ENCODE assay signal across 8 mouse cellular contexts in the genomic region with DNA sequence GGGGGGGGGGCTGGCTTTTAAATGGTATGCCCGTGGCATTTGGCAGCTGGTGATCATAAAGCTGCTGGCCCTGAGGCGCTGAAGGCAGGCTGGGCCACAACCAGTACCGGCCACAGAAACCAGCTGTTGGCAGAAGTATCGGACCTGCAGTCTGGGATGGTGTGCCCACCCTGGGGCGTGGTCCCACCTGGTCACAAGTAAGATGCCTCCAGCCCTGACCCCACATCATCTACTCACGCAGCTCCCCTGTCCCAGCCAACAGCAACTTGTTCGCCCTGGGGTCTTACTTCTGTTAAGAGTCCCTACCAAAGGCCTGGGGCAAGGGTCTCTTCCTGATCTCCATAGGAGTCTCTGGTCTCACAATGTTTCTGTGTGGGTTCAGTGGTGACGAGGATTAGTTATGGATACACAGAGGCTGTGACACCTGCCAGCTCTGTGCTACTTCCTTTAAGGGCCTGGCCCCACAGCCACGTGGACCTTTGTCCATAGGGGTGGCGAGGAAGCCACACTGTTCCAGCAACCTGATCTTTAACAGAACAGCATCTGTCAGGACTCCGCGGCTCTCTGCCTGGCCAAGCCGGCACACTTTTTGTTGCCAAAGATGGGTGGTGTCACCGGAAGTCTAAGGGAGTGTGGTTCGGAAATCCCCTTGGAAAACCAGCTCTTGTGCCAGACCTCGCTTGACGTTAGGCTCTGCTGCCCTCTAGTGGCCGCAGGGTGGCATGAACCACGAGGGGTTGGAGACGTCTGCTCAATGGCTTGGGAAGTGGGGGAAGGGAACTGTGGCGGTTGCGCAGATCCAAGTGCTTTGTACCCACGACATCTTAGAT.
DNase-seq lines count a peak whose midpoint lies in the region; ATAC-seq and TF ChIP-seq lines count a peak whose summit lies in the region.

No protein-coding gene starts in this region.

- H3K4me3 ChIP-seq in C2C12 (ENCODE audit: insufficient read depth, poor library complexity, severe bottlenecking) = no peak overlapping the region
- H3K4me3 ChIP-seq in embryonic fibroblast, embryonic 13.5 days (ENCODE audit: insufficient read depth, low read length) = peak overlapping the region; percentile 29; the same call in 1 of the 2 replicates
- peak overlapping the region; percentile 45 for H3K4me3 ChIP-seq in heart, embryonic 10.5 days
- H3K4me3 ChIP-seq in kidney, embryonic 15.5 days (replicated peaks) = peak overlapping the region; percentile 36
- peak overlapping the region; percentile 34 for H3K4me3 ChIP-seq in limb, embryonic 15.5 days
- H3K4me3 ChIP-seq in midbrain, postnatal 0 days (ENCODE audit: low read depth, low read length) = peak overlapping the region; percentile 20; the same call in 1 of the 2 replicates

- peak; percentile 93 for ATAC-seq in kidney, embryonic 15.5 days (replicated peaks; ENCODE audit: low FRiP score)
- ATAC-seq in limb, embryonic 15.5 days (ENCODE audit: insufficient number of reproducible peaks, low FRiP score, low TSS enrichment, low read depth) = peak; percentile 86
- ATAC-seq in midbrain, postnatal 0 days (ENCODE audit: low FRiP score) = peak; percentile 93

- WGBS in heart, embryonic 10.5 days = 24% methylated on average over 23 of the region's 23 CpGs
- 30% methylated on average over 23 of the region's 23 CpGs for WGBS in kidney, embryonic 15.5 days
- 22% methylated on average over 23 of the region's 23 CpGs for WGBS in limb, embryonic 15.5 days
- WGBS in midbrain, postnatal 0 days = 22% methylated on average over 22 of the region's 23 CpGs

- TF ChIP-seq CTCF in C2C12 (IDR thresholded peaks at IDR 0.05; ENCODE audit: control insufficient read depth, insufficient read depth, insufficient read length) = peak; percentile 84
- peak; percentile 95 for TF ChIP-seq CTCF in embryonic fibroblast, embryonic 13.5 days (IDR thresholded peaks at IDR 0.05; ENCODE audit: borderline replicate concordance, insufficient read depth, low read length)
- peak; percentile 97 for TF ChIP-seq CTCF in midbrain, postnatal 0 days (IDR thresholded peaks at IDR 0.05)

- H3K4me1 ChIP-seq in embryonic fibroblast, embryonic 13.5 days (ENCODE audit: control insufficient read depth, insufficient read depth, low read length) = no peaks in the 10 kb centered on the region
- no peaks in the 10 kb centered on the region for H3K4me1 ChIP-seq in heart, embryonic 10.5 days
- H3K4me1 ChIP-seq in kidney, embryonic 15.5 days = no peaks in the 10 kb centered on the region
- H3K4me1 ChIP-seq in limb, embryonic 15.5 days = no peaks in the 10 kb centered on the region; the same call in 1 of the 2 replicates
- H3K4me1 ChIP-seq in midbrain, postnatal 0 days (ENCODE audit: insufficient read depth, low read length) = no peaks in the 10 kb centered on the region

- H3K4me2 ChIP-seq in kidney, embryonic 15.5 days = peak overlapping the region; percentile 55
- peak overlapping the region; percentile 33 for H3K4me2 ChIP-seq in limb, embryonic 15.5 days
- peak overlapping the region; percentile 39 for H3K4me2 ChIP-seq in midbrain, postnatal 0 days (ENCODE audit: low read depth, low read length, poor library complexity, severe bottlenecking)

- H3K27ac ChIP-seq in embryonic fibroblast, embryonic 13.5 days (ENCODE audit: insufficient read depth, low read length) = no peak overlapping the region
- H3K27ac ChIP-seq in heart, embryonic 10.5 days = peak overlapping the region; percentile 76
- H3K27ac ChIP-seq in kidney, embryonic 15.5 days = no peak overlapping the region
- H3K27ac ChIP-seq in limb, embryonic 15.5 days = no peak overlapping the region
- peak overlapping the region; percentile 44; the same call in 1 of the 2 replicates for H3K27ac ChIP-seq in midbrain, postnatal 0 days (ENCODE audit: low read depth, low read length)

- no peak overlapping the region for H3ac ChIP-seq in C2C12 (ENCODE audit: control insufficient read depth, insufficient read length, low read depth)

- no peaks in the 10 kb centered on the region for H3K36me3 ChIP-seq in C2C12 (ENCODE audit: control insufficient read depth, insufficient read depth)
- no peaks in the 10 kb centered on the region for H3K36me3 ChIP-seq in heart, embryonic 10.5 days
- no peaks in the 10 kb centered on the region for H3K36me3 ChIP-seq in kidney, embryonic 15.5 days
- H3K36me3 ChIP-seq in limb, embryonic 15.5 days = no peaks in the 10 kb centered on the region
- H3K36me3 ChIP-seq in midbrain, postnatal 0 days (ENCODE audit: insufficient read depth, low read length) = no peaks in the 10 kb centered on the region

- H3K79me2 ChIP-seq in C2C12 (ENCODE audit: control insufficient read depth, insufficient read depth) = no peaks in the 10 kb centered on the region

- no peaks in the 10 kb centered on the region for H3K27me3 ChIP-seq in C2C12 (ENCODE audit: control insufficient read depth, insufficient read depth, insufficient read length)
- H3K27me3 ChIP-seq in heart, embryonic 10.5 days (ENCODE audit: insufficient read depth, poor library complexity, severe bottlenecking) = peaks cover 13% of the 10 kb centered on the region; the same call in 1 of the 2 replicates
- H3K27me3 ChIP-seq in kidney, embryonic 15.5 days = peaks cover 13% of the 10 kb centered on the region; the same call in 1 of the 2 replicates
- H3K27me3 ChIP-seq in limb, embryonic 15.5 days = no peaks in the 10 kb centered on the region
- H3K27me3 ChIP-seq in midbrain, postnatal 0 days (ENCODE audit: insufficient read depth, low read length) = no peaks in the 10 kb centered on the region

- peak; percentile 93 for DNase-seq in brain, adult 2 months (ENCODE audit: low read depth, low spot score)
- peak; percentile 91 for DNase-seq in heart, embryonic 10.5 days (ENCODE audit: low spot score)
- DNase-seq in midbrain, postnatal 0 days (ENCODE audit: low spot score) = peak; percentile 91
- peak; percentile 74 to 84 for DNase-seq in spleen, postnatal 10 days (ENCODE audit: low spot score in 2 of 2)

- no peaks in the 10 kb centered on the region for H3K9me3 ChIP-seq in heart, embryonic 10.5 days
- H3K9me3 ChIP-seq in kidney, embryonic 15.5 days (replicated peaks) = no peaks in the 10 kb centered on the region
- no peaks in the 10 kb centered on the region for H3K9me3 ChIP-seq in limb, embryonic 15.5 days
- no peaks in the 10 kb centered on the region for H3K9me3 ChIP-seq in midbrain, postnatal 0 days (ENCODE audit: low read length)

- 0 out of 2 replicates have a peak, but pooled peaks have one; percentile 39 for TF ChIP-seq POLR2A in embryonic fibroblast, embryonic 13.5 days (IDR thresholded peaks at IDR 0.05; ENCODE audit: low read depth, low read length)

- no peaks in the 10 kb centered on the region for H3K79me3 ChIP-seq in C2C12 (ENCODE audit: low read depth)

- no peak overlapping the region for H3K9ac ChIP-seq in kidney, embryonic 15.5 days
- H3K9ac ChIP-seq in limb, embryonic 15.5 days = 0 out of 2 replicates have a peak overlapping the region, but pooled peaks have one; percentile 31
- H3K9ac ChIP-seq in midbrain, postnatal 0 days (replicated peaks; ENCODE audit: low read length, poor library complexity, severe bottlenecking) = no peak overlapping the region

TF ChIP-seq in C2C12, 6 proteins besides CTCF, POLR2A, EP300 and RAD21:
- no peak for TF ChIP-seq FOSL1 (IDR thresholded peaks at IDR 0.05; ENCODE audit: insufficient read depth, low read length, poor library complexity, severe bottlenecking)
- peak; percentile 84 for TF ChIP-seq MAX (IDR thresholded peaks at IDR 0.05)
- TF ChIP-seq MYOD1 (IDR thresholded peaks at IDR 0.05; ENCODE audit: control insufficient read depth, insufficient read length, low read depth) = no peak

Comparison
In these comparisons a context has a peak if more than half of its experiments do, and no peak if none do; other contexts are left out.
1. H3K27ac ChIP-seq: peak in heart, embryonic 10.5 days (single experiment) and midbrain, postnatal 0 days (single experiment); none in embryonic fibroblast, embryonic 13.5 days (single experiment), kidney, embryonic 15.5 days (single experiment) and limb, embryonic 15.5 days (single experiment).
2. Peak in every context shown above with its lines, with median percentiles within 50 percentile points of each other: CTCF ChIP-seq, DNase-seq, ATAC-seq and H3K4me2 ChIP-seq.